Mouse (Mus musculus) cerebellum, adult (tissue): ENCODE data around the gene Ppara.
A peak's percentile ranks its signal among the peaks of the same experiment; 100 is the strongest.

Source experiments
- ATAC-seq: cut with Nextera tagmentation; 2 replicates; pipeline ENCODE4 v1.9.2; 2017; ENCODE audit warnings: mild to moderate bottlenecking, moderate library complexity, mixed read lengths; ENCODE audit not compliant: insufficient number of reproducible peaks, low FRiP score, low TSS enrichment

The Ppara gene

GRCm38 (mm10) chr15:85704341-85705012, 30.3 kb upstream of the Ppara start:
- ATAC-seq, result no peak

- ATAC-seq, result no peak
These were observed 29.7 kb upstream of the Ppara start for GRCm38 (mm10) chr15:85705013-85705528.

- no peak for ATAC-seq
These were observed 29.0 kb upstream of the Ppara start for GRCm38 (mm10) chr15:85705566-85706332.

GRCm38 (mm10) chr15:85706527-85706926, 28.3 kb upstream of the Ppara start:
- ATAC-seq, result no peak

- ATAC-seq, result no peak
These were observed 27.8 kb upstream of the Ppara start for GRCm38 (mm10) chr15:85707017-85707416.

- no peak for ATAC-seq
These were observed 27.2 kb upstream of the Ppara start for GRCm38 (mm10) chr15:85707458-85708030.

- ATAC-seq, result no peak
These were observed 26.6 kb upstream of the Ppara start for GRCm38 (mm10) chr15:85708217-85708616.

GRCm38 (mm10) chr15:85708843-85709242, 25.9 kb upstream of the Ppara start:
- ATAC-seq, result peak; percentile 5; the same call in 1 of the 2 replicates

GRCm38 (mm10) chr15:85709268-85709973, 25.4 kb upstream of the Ppara start:
- ATAC-seq, result peak; percentile 49

- peak; percentile 38; the same call in 1 of the 2 replicates for ATAC-seq
These were observed 24.6 kb upstream of the Ppara start for GRCm38 (mm10) chr15:85710179-85710578.

- ATAC-seq, result no peak
These were observed 23.9 kb upstream of the Ppara start for GRCm38 (mm10) chr15:85710641-85711580.

GRCm38 (mm10) chr15:85712565-85713168, 22.1 kb upstream of the Ppara start:
- ATAC-seq, result no peak

GRCm38 (mm10) chr15:85713417-85713816, 21.4 kb upstream of the Ppara start:
- ATAC-seq, result no peak

GRCm38 (mm10) chr15:85715059-85715458, 19.7 kb upstream of the Ppara start:
- ATAC-seq, result no peak

- ATAC-seq, result peak; percentile 53; the same call in 1 of the 2 replicates
These were observed 18.7 kb upstream of the Ppara start for GRCm38 (mm10) chr15:85716045-85716444.

GRCm38 (mm10) chr15:85716591-85716990, 18.2 kb upstream of the Ppara start:
- ATAC-seq, result no peak

- no peak for ATAC-seq
These were observed 17.8 kb upstream of the Ppara start for GRCm38 (mm10) chr15:85717008-85717407.

GRCm38 (mm10) chr15:85717800-85718199, 17.0 kb upstream of the Ppara start:
- no peak for ATAC-seq

GRCm38 (mm10) chr15:85719017-85719416, 15.8 kb upstream of the Ppara start:
- no peak for ATAC-seq
